Mouse (Mus musculus): ENCODE measurements at regions not wholly inside any gene's neighbourhood (a gene's known extent, or its start where the extent isn't known, plus 50 kb on each side); places are given as distances from the start of the nearest gene placed in this dataset.
"Not testable (repeated sequence)": the region's sequence is repeated elsewhere in the genome, so short reads cannot be mapped to it uniquely, and the experiment has no call there.

DNA sequence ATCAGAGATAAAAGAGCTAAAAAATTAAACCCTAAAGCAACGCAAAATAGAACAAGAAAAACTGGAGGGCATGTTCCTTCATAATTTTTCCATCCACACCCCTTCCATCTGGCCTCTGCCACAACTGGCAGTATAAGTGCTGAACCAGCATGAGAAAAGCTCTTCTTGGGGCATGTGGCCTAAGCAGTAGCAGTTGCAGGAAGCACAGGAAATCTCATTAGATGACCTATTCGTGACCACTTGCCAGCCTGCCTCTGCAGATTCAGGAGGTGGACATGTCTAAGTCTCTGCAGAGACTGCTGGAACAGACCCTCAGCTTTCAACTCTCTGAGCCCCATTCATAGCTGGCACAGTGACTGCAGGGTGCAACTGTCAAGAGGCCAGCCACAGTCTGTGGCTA is 116.5 kb upstream of the Teddm2 start:
- DNase-seq (ENCODE audit: low read depth, low spot score) = no peak

DNA sequence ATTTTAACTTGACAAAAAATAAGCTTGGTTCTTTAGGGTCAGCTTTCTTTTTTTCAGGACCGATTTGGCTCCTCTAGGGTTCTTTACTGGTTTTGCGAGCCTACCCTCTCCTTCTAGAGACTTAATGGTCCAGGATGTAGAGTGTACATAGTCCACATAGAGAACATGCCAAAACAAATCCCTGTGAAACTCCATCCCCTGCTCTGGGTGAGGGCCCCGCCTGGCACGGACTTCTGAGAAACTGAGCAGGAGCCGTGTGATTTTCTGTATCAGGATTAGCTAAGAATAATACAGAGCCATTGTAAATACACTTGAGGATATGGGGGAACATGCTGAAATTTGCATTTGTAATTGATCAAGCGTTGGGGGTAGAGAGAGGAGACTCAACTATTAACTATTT is 118.2 kb upstream of the Teddm2 start:
- no peak for DNase-seq (ENCODE audit: low read depth, low spot score)

DNA sequence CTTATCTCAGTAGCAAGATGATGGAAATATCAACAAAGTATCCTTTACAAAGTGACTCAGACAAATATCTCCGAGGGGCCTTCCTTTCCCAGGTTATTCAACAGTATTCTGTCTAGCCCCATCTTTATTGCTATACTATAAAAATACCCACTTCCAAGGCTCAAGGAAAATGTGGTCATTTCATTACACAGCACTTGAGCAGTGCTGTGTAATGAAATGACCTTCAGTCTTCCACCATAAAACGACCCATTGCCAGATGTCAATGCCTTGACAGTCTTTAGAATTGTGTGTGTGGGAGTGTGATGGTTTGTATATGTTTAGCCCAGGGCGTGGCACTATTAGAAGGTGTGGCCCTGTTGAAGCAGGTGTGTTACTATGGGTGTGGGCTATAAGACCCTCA is 124.3 kb upstream of the Teddm2 start:
- DNase-seq (ENCODE audit: low read depth, low spot score) = no peak

DNA sequence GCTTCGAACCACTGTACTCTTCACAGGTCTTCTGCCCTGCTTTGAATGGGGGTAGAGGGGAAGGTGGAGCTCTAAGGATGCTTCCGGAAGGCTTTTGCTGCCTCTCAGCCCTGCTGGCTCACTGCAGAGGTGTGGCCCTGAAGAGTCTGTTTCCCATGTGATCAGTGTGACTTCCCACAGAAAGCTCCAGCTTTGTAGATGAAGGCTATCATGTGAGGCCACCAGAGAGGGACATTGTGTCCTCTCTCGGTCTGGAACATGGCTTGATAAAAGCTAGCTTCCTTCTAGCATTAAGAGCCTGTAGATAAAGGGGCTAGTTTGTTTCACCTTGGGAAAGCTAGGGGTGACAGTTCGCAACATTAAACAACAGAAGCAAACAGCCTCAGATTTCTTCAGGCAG is 127.3 kb upstream of the Teddm2 start:
- no peak for DNase-seq (ENCODE audit: low read depth, low spot score)

DNA sequence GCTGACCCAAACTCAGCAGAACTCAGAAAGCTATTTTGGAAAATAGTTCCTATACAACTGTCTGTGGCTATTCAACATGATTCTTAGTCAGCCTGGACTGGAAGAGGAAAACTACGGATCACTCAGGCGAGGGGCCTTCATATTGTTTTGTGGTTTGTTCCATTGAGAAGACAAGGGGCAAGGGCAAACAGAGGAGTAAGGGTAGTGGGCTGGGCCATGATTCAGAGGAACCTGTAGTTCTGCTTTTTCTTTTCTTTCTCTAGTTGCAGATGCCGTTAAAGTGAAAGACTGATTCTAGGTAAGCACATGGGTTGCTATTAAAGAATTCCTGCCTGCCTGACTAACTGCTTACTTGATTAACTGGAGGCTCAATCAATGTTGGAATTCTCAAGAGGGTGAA is 129.8 kb upstream of the Teddm2 start:
- no peak for DNase-seq (ENCODE audit: low read depth, low spot score)

DNA sequence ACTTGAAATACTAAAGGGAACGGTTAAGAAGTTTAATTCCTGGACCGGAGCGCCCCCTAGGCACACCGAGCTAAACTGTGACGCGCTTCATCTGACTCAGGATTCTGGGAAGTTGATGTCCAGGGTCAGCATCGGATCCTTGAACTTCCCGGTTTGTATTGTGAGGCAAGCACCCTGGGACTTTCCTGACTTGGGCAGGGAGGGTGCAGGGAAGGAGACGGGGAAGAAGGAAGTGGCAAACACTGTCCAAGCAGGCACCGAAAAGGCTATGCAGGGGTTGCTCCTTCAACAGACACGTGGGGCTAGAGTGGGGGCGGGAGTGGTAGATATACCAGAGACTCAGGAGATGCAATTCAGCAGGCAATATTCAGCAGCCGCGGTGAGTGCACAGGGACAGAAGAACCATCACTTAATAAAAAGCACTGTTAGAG is 132.7 kb upstream of the Teddm2 start:
- peak; percentile 48 for DNase-seq (ENCODE audit: low read depth, low spot score)

DNA sequence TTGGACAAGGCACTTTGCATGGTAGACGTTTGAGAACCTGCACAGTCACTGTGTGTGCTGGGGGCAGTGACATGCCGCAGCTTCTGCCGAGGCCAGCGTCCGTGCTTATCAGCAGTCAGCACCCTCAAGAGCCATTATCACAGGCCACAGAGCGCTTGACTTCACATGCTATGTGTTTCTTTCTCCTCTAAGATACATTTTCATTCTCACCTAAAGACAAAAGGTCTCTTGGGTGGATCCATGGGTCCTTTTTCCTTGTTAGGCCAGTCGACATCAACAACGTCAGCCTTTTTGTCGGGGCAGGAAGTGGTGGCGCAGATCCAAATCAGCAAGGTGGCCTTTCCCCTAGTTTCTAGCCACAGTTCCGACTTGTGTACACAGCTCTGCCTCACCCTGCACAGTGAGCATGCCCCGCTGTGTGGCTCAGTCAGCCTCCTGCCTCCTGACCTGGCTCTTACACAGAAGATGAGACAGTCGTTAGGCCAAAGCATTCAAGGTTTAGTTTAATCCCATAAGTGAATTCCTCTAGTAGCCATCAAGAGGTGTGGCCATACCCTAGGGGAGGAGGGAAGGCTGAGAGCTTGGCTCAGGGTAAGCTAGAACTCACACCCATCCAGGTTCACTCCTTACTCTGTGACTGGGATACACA is 134.1 kb upstream of the Teddm2 start:
- no peak for DNase-seq (ENCODE audit: low read depth, low spot score)

DNA sequence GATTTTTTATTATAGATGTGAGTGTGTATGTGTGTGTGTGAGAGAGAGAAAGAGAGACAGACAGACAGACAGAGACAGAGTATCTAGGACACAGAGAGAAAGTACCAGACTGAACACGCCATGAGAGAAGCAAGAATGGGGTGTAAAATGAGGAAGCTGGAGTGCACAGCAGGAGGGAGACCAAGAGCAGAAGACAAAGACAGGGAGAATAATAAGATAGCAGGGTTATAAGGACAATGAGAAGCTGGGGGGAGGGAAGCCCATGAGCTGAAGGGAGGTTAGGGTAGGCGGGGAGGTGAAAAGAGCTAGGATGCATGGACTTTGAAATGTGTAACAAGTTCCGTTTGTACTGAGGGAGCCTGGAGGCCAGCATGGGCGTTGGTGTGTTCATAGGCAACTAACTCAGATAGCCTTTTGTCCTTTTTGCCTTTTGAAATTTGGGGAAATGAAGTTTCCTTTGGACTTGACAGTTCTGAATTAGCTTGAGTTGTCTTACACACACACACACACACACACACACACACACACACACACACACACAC is 136.8 kb upstream of the Teddm2 start:
- no peak for DNase-seq (ENCODE audit: low read depth, low spot score)

DNA sequence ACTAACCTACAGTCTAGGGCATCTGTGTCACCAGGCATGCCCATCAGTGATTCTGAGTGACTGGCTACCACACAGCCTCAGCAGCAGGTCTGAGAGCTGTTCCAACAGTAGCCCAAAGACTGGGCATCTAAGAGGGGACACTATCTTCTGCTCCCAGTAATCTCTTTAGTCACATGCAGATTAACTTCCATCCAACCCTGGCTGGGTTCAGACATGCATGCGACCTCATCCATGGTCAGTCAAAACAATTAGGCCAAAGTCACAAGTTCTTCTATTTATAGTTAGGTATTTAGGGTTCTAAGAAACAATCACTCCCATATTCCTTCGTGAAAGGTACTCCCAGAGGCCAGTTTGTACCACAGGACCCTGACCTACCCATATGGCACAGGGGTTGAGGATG is 138.2 kb upstream of the Teddm2 start:
- DNase-seq (ENCODE audit: low read depth, low spot score) = no peak

DNA sequence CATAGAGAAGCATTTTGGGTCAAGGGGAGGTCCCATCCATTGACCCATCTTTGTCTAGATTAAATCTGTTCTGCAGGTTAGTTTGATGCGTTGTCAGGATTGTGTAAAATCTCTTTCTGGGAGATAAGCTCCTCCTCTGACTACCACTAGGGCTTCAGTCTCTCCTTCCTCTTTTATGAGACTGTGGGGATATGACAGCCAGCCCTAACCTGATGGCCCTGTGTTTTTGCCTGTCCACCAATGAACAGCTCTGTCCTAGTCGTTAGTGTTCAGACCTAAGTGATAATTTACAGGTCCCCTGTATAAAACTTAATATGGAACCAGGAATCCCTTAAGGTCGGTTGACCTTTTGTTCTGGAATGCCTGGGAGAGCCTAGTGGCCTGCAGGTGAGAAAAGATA is 140.9 kb upstream of the Teddm2 start:
- DNase-seq (ENCODE audit: low read depth, low spot score) = no peak

DNA sequence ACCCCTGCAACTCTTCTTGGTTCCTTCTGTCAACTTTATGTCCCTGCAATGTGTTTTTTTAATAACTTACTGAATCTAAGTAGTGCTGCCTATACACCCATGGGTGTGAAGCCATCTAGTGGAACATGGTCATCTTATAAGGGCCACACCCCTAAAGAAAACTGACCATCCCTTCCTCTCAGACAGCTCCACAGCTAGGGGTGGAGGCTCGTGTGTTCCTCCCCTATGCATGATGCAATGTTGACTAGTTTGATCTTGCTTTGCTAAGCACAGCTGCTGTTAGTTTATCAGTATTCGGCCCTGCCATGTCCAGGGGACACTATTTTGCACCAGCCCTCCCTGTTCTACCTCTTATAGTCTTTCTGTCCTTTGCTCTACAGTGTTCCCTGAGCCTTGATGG is 142.9 kb upstream of the Teddm2 start:
- DNase-seq (ENCODE audit: low read depth, low spot score) = no peak

DNA sequence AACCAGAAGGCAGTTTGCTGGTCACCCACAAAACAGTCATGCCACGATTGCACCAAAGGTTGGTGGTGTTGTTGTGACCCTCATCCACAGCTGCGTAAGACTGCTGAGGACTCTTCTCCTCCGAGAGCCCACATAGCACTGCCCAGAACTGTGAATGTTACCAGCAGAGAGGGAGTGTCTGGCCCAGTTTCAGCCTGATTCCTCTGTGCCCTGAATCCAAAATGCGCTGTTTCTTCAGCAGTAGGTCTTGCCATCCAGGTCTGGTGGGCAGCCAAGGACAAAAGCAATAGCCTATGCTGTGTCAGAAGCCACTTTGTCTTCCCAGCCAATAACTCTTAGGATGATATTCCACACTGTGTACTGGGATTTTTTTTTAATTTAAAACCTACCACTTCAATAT is 144.7 kb upstream of the Teddm2 start:
- no peak for DNase-seq (ENCODE audit: low read depth, low spot score)

DNA sequence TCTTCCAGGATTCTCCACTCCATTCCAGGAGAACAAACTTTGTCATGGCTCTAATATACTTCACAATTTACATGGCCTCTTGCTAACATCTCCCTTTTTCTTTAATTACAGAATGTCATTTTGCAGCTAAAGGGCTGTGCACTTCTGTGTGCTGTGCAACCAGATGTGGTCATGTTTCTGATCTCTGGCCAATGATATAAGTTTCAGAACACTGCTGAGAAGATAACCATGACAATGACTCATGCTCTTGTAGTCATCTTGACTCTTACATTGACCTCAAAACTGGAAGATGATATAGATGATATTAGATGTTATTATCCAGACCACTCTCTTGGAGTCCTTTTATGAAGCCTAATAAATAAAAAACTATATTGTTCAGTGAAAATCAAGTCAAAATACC is 145.9 kb upstream of the Teddm2 start:
- DNase-seq (ENCODE audit: low read depth, low spot score) = no peak

DNA sequence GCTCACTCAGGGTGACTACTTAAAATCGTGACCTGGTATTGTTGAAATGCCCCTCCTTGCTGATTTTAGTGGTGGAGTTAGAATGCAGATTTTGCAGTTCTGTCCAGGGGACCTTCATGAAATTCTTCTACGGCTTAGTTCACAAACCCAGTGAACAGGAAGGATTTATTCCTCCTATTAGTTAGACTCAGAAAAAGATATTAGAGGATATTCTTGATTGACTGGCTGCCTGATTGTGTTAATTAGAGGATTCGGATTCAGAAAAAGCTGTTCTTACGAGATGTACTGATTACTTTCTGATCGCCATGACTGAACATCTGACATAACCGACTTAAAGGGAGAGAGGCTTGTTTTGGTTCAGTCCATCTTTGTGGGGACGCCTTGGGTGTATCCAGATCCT is 147.3 kb upstream of the Zfp648 start:
- DNase-seq (ENCODE audit: low read depth, low spot score) = no peak

DNA sequence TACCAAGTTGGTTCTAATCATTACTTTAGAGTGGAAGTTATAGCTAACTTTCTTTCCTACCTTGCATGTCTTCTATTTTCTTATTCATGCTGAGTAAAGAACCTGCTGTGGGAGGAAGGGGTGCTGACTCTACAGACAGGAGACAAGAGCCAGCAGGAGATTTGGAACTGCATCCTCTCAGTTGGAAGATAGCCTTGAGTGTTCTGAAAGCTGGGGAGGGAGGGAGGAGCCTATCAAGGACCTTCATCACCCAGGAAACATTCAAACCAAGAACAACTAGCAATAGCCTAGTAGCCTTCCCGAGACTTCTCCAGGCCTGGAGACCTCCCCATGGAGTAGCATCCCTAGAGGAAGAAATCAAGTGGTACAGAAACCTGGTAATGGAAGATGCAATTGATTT is 146.1 kb upstream of the Zfp648 start:
- no peak for DNase-seq (ENCODE audit: low read depth, low spot score)

DNA sequence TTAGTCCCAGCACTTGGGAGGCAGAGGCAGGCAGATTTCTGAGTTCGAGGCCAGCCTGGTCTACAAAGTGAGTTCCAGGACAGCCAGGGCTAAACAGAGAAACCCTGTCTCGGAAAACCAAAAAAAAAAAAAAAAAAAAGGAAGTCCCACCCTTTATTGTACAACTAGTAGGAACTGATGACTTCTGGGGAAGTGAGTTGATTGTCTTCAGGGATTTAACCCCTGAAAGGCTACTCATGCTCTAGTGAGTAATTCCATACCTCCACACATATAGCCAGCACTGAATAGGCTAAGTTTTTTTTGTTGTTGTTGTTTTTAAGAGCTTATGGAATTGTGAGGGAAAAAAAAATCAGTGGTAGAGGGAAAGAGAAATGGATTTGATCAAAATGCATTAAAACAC is 139.6 kb upstream of the Zfp648 start:
- not testable (repeated sequence) for DNase-seq (ENCODE audit: low read depth, low spot score)

DNA sequence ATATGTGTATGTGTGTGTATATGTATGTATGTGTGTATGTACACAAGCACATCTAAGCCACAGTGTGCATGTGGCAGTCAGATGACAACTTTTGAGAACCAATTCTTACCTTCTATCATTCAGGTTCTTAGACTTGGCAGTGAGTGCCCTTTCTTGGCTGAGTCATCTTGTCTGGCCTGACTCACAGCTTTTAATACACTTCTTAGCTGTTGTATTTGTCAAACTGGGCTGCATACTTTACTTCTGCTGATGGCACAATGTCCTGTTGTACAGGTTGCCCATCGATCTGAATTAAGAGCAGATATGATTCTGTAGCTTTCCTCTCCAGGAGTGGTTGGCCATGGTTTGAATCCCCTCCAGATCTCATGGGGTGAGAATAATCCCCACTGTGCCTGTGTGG is 139.1 kb upstream of the Zfp648 start:
- no peak for DNase-seq (ENCODE audit: low read depth, low spot score)

DNA sequence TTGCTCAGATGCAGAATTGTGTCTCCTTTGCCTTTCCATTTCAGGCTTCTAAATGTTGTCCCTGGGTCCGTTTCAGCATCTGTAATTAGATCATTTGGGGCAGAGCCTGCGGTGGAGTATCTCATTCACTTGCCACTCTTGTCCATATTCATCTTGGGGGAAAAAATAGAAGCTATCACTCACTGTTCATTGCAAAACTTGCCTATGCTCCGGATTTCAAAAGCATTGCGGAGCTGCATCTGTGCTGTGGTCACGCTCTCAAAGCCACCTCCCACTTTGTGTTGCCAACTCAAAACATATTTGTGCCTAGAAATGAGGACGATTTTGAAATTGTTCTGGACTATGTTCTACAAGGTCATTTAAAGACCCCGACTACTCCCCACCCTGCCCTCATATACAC is 138.3 kb upstream of the Zfp648 start:
- no peak for DNase-seq (ENCODE audit: low read depth, low spot score)

DNA sequence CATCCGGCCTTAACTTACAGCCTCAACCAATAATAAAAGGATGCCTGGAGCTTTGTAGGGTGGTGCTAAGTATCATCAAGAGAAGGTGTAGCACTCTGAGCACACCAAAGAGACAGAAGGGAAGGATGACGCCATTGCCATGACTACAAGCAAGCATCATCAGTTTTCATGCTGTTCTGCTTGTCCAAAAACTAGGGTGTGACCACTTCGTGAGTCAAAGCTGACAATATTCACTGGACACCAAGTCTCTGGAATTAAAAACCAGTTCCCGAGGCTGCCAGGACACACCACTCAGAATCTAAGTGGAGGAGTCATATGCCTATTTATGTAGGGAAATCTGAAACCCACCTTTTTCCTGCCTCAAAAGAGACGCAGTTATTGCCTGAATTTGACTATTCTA is 136.4 kb upstream of the Zfp648 start:
- DNase-seq (ENCODE audit: low read depth, low spot score) = no peak

DNA sequence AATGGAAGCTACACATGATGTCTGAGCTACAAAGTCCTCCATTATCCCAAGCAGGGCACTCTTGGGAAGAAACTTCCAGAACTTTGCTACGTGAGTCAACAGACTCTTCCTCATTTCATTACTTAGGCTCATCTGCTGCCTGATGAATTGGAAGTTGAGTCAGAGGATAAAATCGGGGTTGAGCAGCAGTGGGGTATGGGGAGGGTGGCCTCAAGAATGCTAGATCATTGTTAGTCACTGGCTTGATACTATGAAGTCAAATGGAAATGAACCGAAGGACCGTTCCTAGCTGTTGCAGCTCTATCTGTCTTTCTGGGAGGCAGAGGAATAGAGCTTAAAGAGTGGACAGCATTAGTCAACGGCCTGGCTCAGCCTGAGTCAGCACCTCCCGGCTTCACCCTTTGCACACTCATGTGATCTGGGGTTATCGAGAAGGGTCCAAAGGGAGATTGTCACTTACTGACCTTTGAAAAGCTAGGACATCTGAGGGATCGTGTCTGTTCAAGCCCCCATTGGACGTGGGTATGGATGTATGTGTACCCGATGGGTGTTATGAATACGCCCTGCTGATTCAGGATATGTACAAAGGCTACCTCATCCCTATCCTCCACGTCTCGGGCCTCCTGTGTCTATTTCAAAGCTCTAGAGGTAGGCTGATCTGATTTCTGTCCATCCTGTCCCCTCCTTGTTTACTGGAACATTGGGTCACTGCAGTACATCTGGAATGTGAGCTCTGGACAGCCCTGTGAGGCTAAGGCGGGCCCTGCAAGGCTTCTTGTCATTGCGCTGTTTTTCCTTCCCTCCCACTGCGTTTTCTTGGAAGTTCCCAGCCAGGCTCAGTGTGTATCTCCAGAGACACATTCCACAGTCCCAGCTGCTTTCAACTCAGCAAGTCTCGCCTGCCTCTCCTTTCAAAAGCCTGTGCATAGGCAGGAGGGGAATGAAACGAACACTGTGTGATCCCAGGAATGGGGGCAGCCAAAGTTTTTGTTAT is 135.4 kb upstream of the Zfp648 start:
- DNase-seq (ENCODE audit: low read depth, low spot score) = peak; percentile 25

DNA sequence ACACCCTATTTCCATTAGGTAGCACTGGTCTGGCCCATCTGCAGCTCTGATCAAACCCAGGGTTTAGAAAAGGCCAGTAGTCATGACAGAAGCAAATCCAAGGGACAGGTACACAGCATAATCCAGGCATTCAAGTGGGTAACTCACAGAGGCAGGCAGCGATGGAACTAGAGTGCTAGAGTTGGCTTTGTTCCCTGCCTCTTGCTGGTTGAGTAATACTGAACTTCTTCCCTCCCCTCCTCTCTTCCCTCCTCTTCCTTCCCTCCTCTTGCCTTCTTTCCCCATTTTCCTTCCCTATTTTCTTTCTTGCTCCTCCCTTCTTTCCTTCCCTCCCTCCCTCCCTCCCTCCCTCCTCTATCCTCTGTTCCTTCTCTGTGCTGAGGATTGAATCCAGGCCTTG is 133.1 kb upstream of the Zfp648 start:
- DNase-seq (ENCODE audit: low read depth, low spot score) = no peak

DNA sequence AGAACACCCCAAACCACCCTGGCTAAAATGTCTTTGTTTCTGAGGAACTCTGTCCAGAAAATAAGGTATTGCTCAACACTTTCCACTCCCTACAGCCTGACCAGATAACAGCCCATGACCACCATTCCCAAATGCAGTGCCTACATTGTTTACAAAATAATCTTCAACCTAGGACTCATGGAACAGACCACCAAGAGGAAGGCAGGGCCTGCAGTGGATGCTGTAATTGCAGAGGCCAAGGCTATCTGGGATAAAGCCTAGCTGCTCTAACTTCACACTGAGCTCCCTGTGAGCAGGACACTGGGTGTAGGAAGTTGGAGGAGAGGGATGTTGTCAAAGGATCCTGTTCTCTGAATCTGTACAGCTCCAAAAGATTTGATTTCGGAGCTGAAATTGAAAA is 126.7 kb upstream of the Zfp648 start:
- no peak for DNase-seq (ENCODE audit: low read depth, low spot score)
